Mouse (Mus musculus) forebrain, embryonic 10.5 days (tissue): ENCODE data around the gene Dnajc3. TPM values are rescaled to one million over a fixed set of nuclear protein-coding genes. Genes with fewer than 3 reads are reported as not detected.

ENCODE experiments used
- DNase-seq: peaks from one replicate; pipeline ENCODE4 v3.0.0-alpha.2; 2017; ENCODE audit warnings: low spot score; ENCODE audit errors: extremely low spot score
- H3K27ac ChIP-seq: fragments of 300-500 bp; sonication (generic); 2 replicates; pipeline ENCODE4 v1.5.1; 2016; ENCODE audit warnings: mild to moderate bottlenecking
- H3K27me3 ChIP-seq: fragments of 300-500 bp; sonication (generic); 2 replicates; pipeline ENCODE4 v1.6.1; 2016; ENCODE audit warnings: mild to moderate bottlenecking; ENCODE audit not compliant: poor library complexity, severe bottlenecking
- H3K36me3 ChIP-seq: fragments of 300-500 bp; sonication (generic); replicated peaks from 2 replicates; pipeline ENCODE4 v1.6.1; 2016; ENCODE audit warnings: mild to moderate bottlenecking, moderate library complexity
- H3K4me1 ChIP-seq: fragments of 300-500 bp; sonication (generic); 2 replicates; pipeline ENCODE4 v1.6.1; 2016
- H3K4me3 ChIP-seq: fragments of 300-500 bp; sonication (generic); 2 replicates; pipeline ENCODE4 v1.5.1; 2016; ENCODE audit warnings: mild to moderate bottlenecking, moderate library complexity
- H3K9me3 ChIP-seq: fragments of 300-500 bp; sonication (generic); 2 replicates; pipeline ENCODE4 v1.6.1; 2016; ENCODE audit warnings: mild to moderate bottlenecking, moderate library complexity
- WGBS: fragments of 180-500 bp; shearing (Covaris S2); methylation state at CpG from one replicate; pipeline ENCODE4 v1.1.7; 2016; 5-methylcytosine and 5-hydroxymethylcytosine counted together
- polyA plus RNA-seq: library from polyadenylated mRNA; unstranded; fragments of >200 nt; fragmentation: Nextera tagmentation; extraction: Ambion mirVana; gene quantifications from 2 replicates; pipeline ENCODE4 v1.2.1, GENCODE M21; 2016

Gene Dnajc3
- polyA plus RNA-seq, 1 experiment from 2014 or later: 28.4 TPM

- Histone ChIP-seq H3K27ac (peak overlapping the region; percentile 96), H3K4me1 (peaks cover 52% of the 10 kb centered on the region), H3K36me3 (no peaks in the 10 kb centered on the region), H3K4me3 (peak overlapping the region; percentile 99), H3K27me3 (peaks cover 20% of the 10 kb centered on the region), H3K9me3 (no peaks in the 10 kb centered on the region)
- 29% methylated on average over 4 of the region's 4 CpGs for WGBS
- no peak for DNase-seq
These were observed 824 bp upstream of the Dnajc3 start for GRCm38 (mm10) chr14:118936952-118937351.

GRCm38 (mm10) chr14:118938551-118938950, 775 bp downstream of the Dnajc3 start:
- 1% methylated on average over 7 of the region's 7 CpGs for WGBS
- no peak for DNase-seq
- H3K9me3 ChIP-seq: no peaks in the 10 kb centered on the region
- peak overlapping the region; percentile 99 for H3K4me3 ChIP-seq
- H3K36me3 ChIP-seq: no peaks in the 10 kb centered on the region
- H3K27ac ChIP-seq: peak overlapping the region; percentile 96
- H3K27me3 ChIP-seq: peaks cover 20% of the 10 kb centered on the region
- peaks cover 40% of the 10 kb centered on the region for H3K4me1 ChIP-seq

GRCm38 (mm10) chr14:118940796-118941495, 3.2 kb downstream of the Dnajc3 start:
- H3K4me1 ChIP-seq: peaks cover 40% of the 10 kb centered on the region
- H3K9me3 ChIP-seq: no peaks in the 10 kb centered on the region
- DNase-seq: no peak
- H3K36me3 ChIP-seq: no peaks in the 10 kb centered on the region
- WGBS: 74% methylated on average over 4 of the region's 4 CpGs
- no peak overlapping the region for H3K4me3 ChIP-seq
- H3K27ac ChIP-seq: no peak overlapping the region
- H3K27me3 ChIP-seq: peaks cover 10% of the 10 kb centered on the region

- H3K27me3 ChIP-seq: no peaks in the 10 kb centered on the region
- H3K4me1 ChIP-seq: peaks cover 32% of the 10 kb centered on the region
- no peaks in the 10 kb centered on the region for H3K9me3 ChIP-seq
- H3K4me3 ChIP-seq: no peak overlapping the region
- no peak for DNase-seq
- H3K36me3 ChIP-seq: no peaks in the 10 kb centered on the region
- H3K27ac ChIP-seq: peak overlapping the region; percentile 58; the same call in 1 of the 2 replicates
- 37% methylated on average over 12 of the region's 12 CpGs for WGBS
These were observed 4.3 kb downstream of the Dnajc3 start for GRCm38 (mm10) chr14:118942076-118942475.

GRCm38 (mm10) chr14:118944702-118945101, 6.9 kb downstream of the Dnajc3 start:
- H3K36me3 ChIP-seq: no peaks in the 10 kb centered on the region
- H3K27ac ChIP-seq: no peak overlapping the region
- WGBS: 85% methylated on average over 2 of the region's 2 CpGs
- no peak overlapping the region for H3K4me3 ChIP-seq
- no peak for DNase-seq
- no peaks in the 10 kb centered on the region for H3K27me3 ChIP-seq
- no peaks in the 10 kb centered on the region for H3K9me3 ChIP-seq
- peaks cover 15% of the 10 kb centered on the region for H3K4me1 ChIP-seq

- no peak overlapping the region for H3K27ac ChIP-seq
- H3K36me3 ChIP-seq: peaks cover 10% of the 10 kb centered on the region
- H3K9me3 ChIP-seq: no peaks in the 10 kb centered on the region
- no peak for DNase-seq
- no peaks in the 10 kb centered on the region for H3K27me3 ChIP-seq
- peaks cover 7% of the 10 kb centered on the region; the same call in 1 of the 2 replicates for H3K4me1 ChIP-seq
- H3K4me3 ChIP-seq: no peak overlapping the region
- WGBS: 94% methylated on average over 1 of the region's 1 CpGs
These were observed 11.1 kb downstream of the Dnajc3 start for GRCm38 (mm10) chr14:118948841-118949240.

- WGBS: 92% methylated on average over 9 of the region's 9 CpGs
- no peak overlapping the region for H3K27ac ChIP-seq
- no peak for DNase-seq
- H3K9me3 ChIP-seq: no peaks in the 10 kb centered on the region
- no peaks in the 10 kb centered on the region for H3K27me3 ChIP-seq
- H3K4me3 ChIP-seq: no peak overlapping the region
- H3K36me3 ChIP-seq: peaks cover 34% of the 10 kb centered on the region
- H3K4me1 ChIP-seq: peaks cover 10% of the 10 kb centered on the region; the same call in 1 of the 2 replicates
These were observed 14.3 kb downstream of the Dnajc3 start for GRCm38 (mm10) chr14:118951912-118952583.

GRCm38 (mm10) chr14:118958010-118958409, 20.2 kb downstream of the Dnajc3 start:
- no peak for DNase-seq
- Histone ChIP-seq H3K4me1 (peaks cover 3% of the 10 kb centered on the region; the same call in 1 of the 2 replicates), H3K27ac (no peak overlapping the region), H3K36me3 (peaks cover 88% of the 10 kb centered on the region), H3K27me3 (no peaks in the 10 kb centered on the region), H3K9me3 (no peaks in the 10 kb centered on the region), H3K4me3 (no peak overlapping the region)
- WGBS: 93% methylated on average over 3 of the region's 3 CpGs

- Histone ChIP-seq H3K9me3 (no peaks in the 10 kb centered on the region), H3K27ac (no peak overlapping the region), H3K4me3 (no peak overlapping the region), H3K36me3 (peaks cover 57% of the 10 kb centered on the region), H3K4me1 (no peaks in the 10 kb centered on the region), H3K27me3 (no peaks in the 10 kb centered on the region)
- no peak for DNase-seq
- WGBS: 88% methylated on average over 4 of the region's 4 CpGs
These were observed 27.7 kb downstream of the Dnajc3 start for GRCm38 (mm10) chr14:118965356-118966000.

GRCm38 (mm10) chr14:118967646-118968045, 29.9 kb downstream of the Dnajc3 start:
- H3K4me3 ChIP-seq: no peak overlapping the region
- 89% methylated on average over 7 of the region's 7 CpGs for WGBS
- no peak overlapping the region for H3K27ac ChIP-seq
- DNase-seq: no peak
- peaks cover 58% of the 10 kb centered on the region for H3K36me3 ChIP-seq
- no peaks in the 10 kb centered on the region for H3K27me3 ChIP-seq
- no peaks in the 10 kb centered on the region for H3K4me1 ChIP-seq
- H3K9me3 ChIP-seq: no peaks in the 10 kb centered on the region

- no peak for DNase-seq
- no peaks in the 10 kb centered on the region for H3K27me3 ChIP-seq
- H3K4me3 ChIP-seq: no peak overlapping the region
- whole genome bisulfite sequencing: 92% methylated on average over 6 of the region's 6 CpGs
- H3K27ac ChIP-seq: no peak overlapping the region
- no peaks in the 10 kb centered on the region for H3K4me1 ChIP-seq
- peaks cover 98% of the 10 kb centered on the region for H3K36me3 ChIP-seq
- no peaks in the 10 kb centered on the region for H3K9me3 ChIP-seq
These were observed 34.5 kb downstream of the Dnajc3 start for GRCm38 (mm10) chr14:118972268-118972667.

GRCm38 (mm10) chr14:118977136-118977816, 39.5 kb downstream of the Dnajc3 start:
- no peak overlapping the region for H3K4me3 ChIP-seq
- H3K36me3 ChIP-seq: peaks cover 86% of the 10 kb centered on the region
- no peak for DNase-seq
- 79% methylated on average over 8 of the region's 8 CpGs for WGBS
- no peaks in the 10 kb centered on the region for H3K4me1 ChIP-seq
- H3K27ac ChIP-seq: no peak overlapping the region
- H3K27me3 ChIP-seq: no peaks in the 10 kb centered on the region
- no peaks in the 10 kb centered on the region for H3K9me3 ChIP-seq
